Mouse (Mus musculus): ENCODE results near the gene Lgals8.

GRCm38 (mm10) chr13:12468488-12468887 is 3.7 kb upstream of the Lgals8 start:
- TF ChIP-seq POLR2A (IDR thresholded peaks at IDR 0.05; ENCODE audit: insufficient read length, low read depth) (no peak), MAX (IDR thresholded peaks at IDR 0.05; ENCODE audit: low read depth) (no peak), POLR2AphosphoS2 (IDR thresholded peaks at IDR 0.05; ENCODE audit: insufficient read length, low read depth) (no peak), TCF3 (IDR thresholded peaks at IDR 0.05; ENCODE audit: insufficient read length, low read depth) (no peak), USF1 (IDR thresholded peaks at IDR 0.05; ENCODE audit: low read depth) (no peak), CEBPB (IDR thresholded peaks at IDR 0.05; ENCODE audit: insufficient read depth, poor library complexity, severe bottlenecking) (no peak), MYOG (IDR thresholded peaks at IDR 0.05; ENCODE audit: control insufficient read depth in 1 of 3, insufficient read depth in 1 of 3, insufficient read length in 2 of 3, low read depth in 2 of 3) (no peak), E2F4 (IDR thresholded peaks at IDR 0.05; ENCODE audit: insufficient read depth) (no peak), TCF12 (IDR thresholded peaks at IDR 0.05; ENCODE audit: insufficient read depth, poor library complexity, severe bottlenecking) (no peak), REST (IDR thresholded peaks at IDR 0.05; ENCODE audit: insufficient read depth, insufficient read length) (no peak)

Data from myocyte (in vitro differentiated cells).